Mouse (Mus musculus) heart, postnatal 0 days (tissue): Measurements from ENCODE around the gene Kazn.

ENCODE experiments used
- CTCF ChIP-seq: IDR thresholded peaks from 2 replicates; pipeline ENCODE4 v1.5.1; 2016; ENCODE audit warnings: antibody characterized with exemption, control low read depth, low read depth
- EP300 ChIP-seq: IDR thresholded peaks from 2 replicates; pipeline ENCODE4 v1.6.1; 2016; ENCODE audit warnings: antibody characterized with exemption, low read depth

- no peak for TF ChIP-seq CTCF
- TF ChIP-seq EP300, result no peak
Measured at GRCm38 (mm10) chr4:142070840-142071239, 168.4 kb downstream of the Kazn start.
